Mouse (Mus musculus) kidney, embryonic 14.5 days (tissue): ENCODE data around the gene Plod1. TPM values are rescaled to one million over a fixed set of nuclear protein-coding genes. Genes with fewer than 3 reads are reported as not detected.

ENCODE experiments used
- ATAC-seq: fragments of 200-750 bp; cut with Nextera tagmentation; 2 replicates; pipeline ENCODE4 v1.8.0; 2017; ENCODE audit warnings: moderate number of reproducible peaks, mild to moderate bottlenecking, moderate TSS enrichment, moderate library complexity; ENCODE audit not compliant: low FRiP score, low TSS enrichment
- H3K27ac ChIP-seq: fragments of 300-500 bp; sonication (generic); 2 replicates; pipeline ENCODE4 v1.5.1; 2014; ENCODE audit warnings: low read depth, mild to moderate bottlenecking, low read length, moderate library complexity, mixed read lengths
- H3K27me3 ChIP-seq: fragments of 300-500 bp; sonication (generic); 2 replicates; pipeline ENCODE4 v1.6.1; 2014; ENCODE audit warnings: mild to moderate bottlenecking, low read length; ENCODE audit not compliant: control insufficient read depth, insufficient read depth
- H3K36me3 ChIP-seq: fragments of 300-500 bp; sonication (generic); 2 replicates; pipeline ENCODE4 v1.6.1; 2014; ENCODE audit warnings: low read length, mixed read lengths; ENCODE audit not compliant: control insufficient read depth, insufficient read depth
- H3K4me1 ChIP-seq: fragments of 300-500 bp; sonication (generic); 2 replicates; pipeline ENCODE4 v1.6.1; 2014; ENCODE audit warnings: low read length, mixed read lengths; ENCODE audit not compliant: control insufficient read depth, insufficient read depth
- H3K4me2 ChIP-seq: fragments of 300-500 bp; sonication (generic); replicated peaks from 2 replicates; pipeline ENCODE4 v1.6.1; 2014; ENCODE audit warnings: low read depth, mild to moderate bottlenecking, low read length
- H3K4me3 ChIP-seq: fragments of 300-500 bp; sonication (generic); 2 replicates; pipeline ENCODE4 v1.5.1; 2014; ENCODE audit warnings: mild to moderate bottlenecking, low read length
- H3K9ac ChIP-seq: fragments of 300-500 bp; sonication (generic); 2 replicates; pipeline ENCODE4 v1.6.1; 2014; ENCODE audit warnings: low read depth, mild to moderate bottlenecking, low read length, moderate library complexity
- H3K9me3 ChIP-seq: fragments of 300-500 bp; sonication (generic); 2 replicates; pipeline ENCODE4 v1.6.1; 2016; ENCODE audit warnings: low read length; ENCODE audit not compliant: control insufficient read depth
- WGBS: fragments of 180-500 bp; shearing (Covaris S2); extraction: QIAGEN DNeasy Blood & Tissue Kit; methylation state at CpG from one replicate; pipeline ENCODE4 v1.1.7; 2014; 5-methylcytosine and 5-hydroxymethylcytosine counted together
- polyA plus RNA-seq: library from polyadenylated mRNA; unstranded; fragments of >200 nt; fragmentation: Nextera tagmentation; extraction: Ambion mirVana; gene quantifications from 2 replicates; pipeline ENCODE4 v1.2.1, GENCODE M21; 2014

The Plod1 gene
- polyA plus RNA-seq, 1 experiment from 2014 or later, result 40.7 TPM

GRCm38 (mm10) chr4:147904313-147905089 is 32.1 kb downstream of the Plod1 start, which contains the start of gene Mfn2:
TSS of gene Mfn2 (minus strand) at chr4:147904704.
- peak; percentile 97 for ATAC-seq
- H3K9ac ChIP-seq, result peak within 1 kb of the TSS; percentile 90
- under 1% methylated on average over 55 of the region's 59 CpGs for WGBS
- peak within 1 kb of the TSS; percentile 89 for H3K27ac ChIP-seq
- H3K4me1 ChIP-seq, result no peaks in the 10 kb centered on the region
- peak within 1 kb of the TSS; percentile 56 for H3K4me2 ChIP-seq
- peaks cover 25% of the 10 kb centered on the region for H3K36me3 ChIP-seq
- H3K27me3 ChIP-seq, result no peaks in the 10 kb centered on the region
- H3K4me3 ChIP-seq, result peak within 1 kb of the TSS; percentile 90
- no peaks in the 10 kb centered on the region for H3K9me3 ChIP-seq

DNA sequence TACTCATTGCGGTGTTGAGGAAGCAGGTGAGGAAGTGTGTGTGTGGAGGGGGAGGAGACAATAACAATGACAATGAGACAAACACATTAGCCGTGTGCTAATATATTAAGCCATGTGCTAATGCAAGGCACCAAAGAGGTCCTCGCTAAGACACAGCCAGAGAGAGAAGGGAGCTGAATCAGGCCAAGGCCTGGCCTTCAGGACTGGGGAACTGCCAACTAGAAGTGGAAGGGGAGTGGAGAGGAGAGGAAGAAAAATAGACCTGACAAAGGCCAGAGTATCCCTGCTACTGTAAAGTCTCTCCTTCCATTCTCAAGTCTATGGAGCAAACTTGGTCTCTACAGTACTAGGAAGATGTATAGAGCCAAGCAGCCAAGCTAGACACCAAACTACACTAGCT is 33.0 kb downstream of the Plod1 start:
- H3K27me3 ChIP-seq, result no peaks in the 10 kb centered on the region
- no peak overlapping the region for H3K27ac ChIP-seq
- H3K4me2 ChIP-seq, result peak overlapping the region; percentile 56
- peak overlapping the region; percentile 90 for H3K4me3 ChIP-seq
- 76% methylated on average over 3 of the region's 3 CpGs for WGBS
- H3K9me3 ChIP-seq, result no peaks in the 10 kb centered on the region
- peak overlapping the region; percentile 90; the same call in 1 of the 2 replicates for H3K9ac ChIP-seq
- no peaks in the 10 kb centered on the region for H3K4me1 ChIP-seq
- no peak for ATAC-seq
- peaks cover 33% of the 10 kb centered on the region for H3K36me3 ChIP-seq

- Histone ChIP-seq H3K27ac (no peak overlapping the region), H3K4me2 (no peak overlapping the region), H3K9me3 (no peaks in the 10 kb centered on the region), H3K4me3 (no peak overlapping the region), H3K36me3 (peaks cover 39% of the 10 kb centered on the region), H3K4me1 (no peaks in the 10 kb centered on the region), H3K9ac (no peak overlapping the region), H3K27me3 (no peaks in the 10 kb centered on the region)
- WGBS, result 91% methylated on average over 12 of the region's 12 CpGs
- no peak for ATAC-seq
Observed at GRCm38 (mm10) chr4:147902906-147903500, 33.6 kb downstream of the Plod1 start.

DNA sequence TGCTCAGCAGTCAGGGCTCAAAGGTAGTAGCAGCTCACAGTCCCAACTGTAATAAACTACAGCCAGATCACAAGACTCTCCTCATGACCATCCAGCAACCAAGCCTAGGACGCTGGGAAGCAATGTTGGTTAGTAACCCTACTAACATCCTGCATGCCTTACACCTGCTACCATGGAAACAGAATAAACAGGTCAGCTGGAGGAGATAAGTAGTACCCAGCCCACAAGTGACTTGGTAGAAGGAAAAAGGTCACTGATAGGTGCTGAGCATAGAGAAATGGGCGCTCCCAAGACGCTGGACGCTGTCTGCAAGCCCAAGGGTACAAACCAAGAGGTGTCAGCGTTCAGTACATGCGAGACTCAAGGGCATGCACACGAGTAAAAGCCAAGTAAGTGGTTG is 36.1 kb downstream of the Plod1 start:
- peaks cover 64% of the 10 kb centered on the region for H3K36me3 ChIP-seq
- 86% methylated on average over 7 of the region's 7 CpGs for WGBS

GRCm38 (mm10) chr4:147897348-147897747 is 39.2 kb downstream of the Plod1 start:
- Histone ChIP-seq H3K4me3 (no peak overlapping the region), H3K9ac (no peak overlapping the region), H3K4me1 (no peaks in the 10 kb centered on the region), H3K27ac (no peak overlapping the region), H3K9me3 (no peaks in the 10 kb centered on the region), H3K27me3 (no peaks in the 10 kb centered on the region), H3K4me2 (no peak overlapping the region), H3K36me3 (peaks cover 73% of the 10 kb centered on the region)
- 84% methylated on average over 3 of the region's 3 CpGs for WGBS
- ATAC-seq, result no peak

More for the DNA sequence above, 36.1 kb downstream of the Plod1 start:
- no peaks in the 10 kb centered on the region for H3K27me3 ChIP-seq
- no peak overlapping the region for H3K4me3 ChIP-seq
- H3K9me3 ChIP-seq, result no peaks in the 10 kb centered on the region
- no peak overlapping the region for H3K4me2 ChIP-seq
- ATAC-seq, result no peak
- no peak overlapping the region for H3K9ac ChIP-seq
- no peak overlapping the region for H3K27ac ChIP-seq
- no peaks in the 10 kb centered on the region for H3K4me1 ChIP-seq

DNA sequence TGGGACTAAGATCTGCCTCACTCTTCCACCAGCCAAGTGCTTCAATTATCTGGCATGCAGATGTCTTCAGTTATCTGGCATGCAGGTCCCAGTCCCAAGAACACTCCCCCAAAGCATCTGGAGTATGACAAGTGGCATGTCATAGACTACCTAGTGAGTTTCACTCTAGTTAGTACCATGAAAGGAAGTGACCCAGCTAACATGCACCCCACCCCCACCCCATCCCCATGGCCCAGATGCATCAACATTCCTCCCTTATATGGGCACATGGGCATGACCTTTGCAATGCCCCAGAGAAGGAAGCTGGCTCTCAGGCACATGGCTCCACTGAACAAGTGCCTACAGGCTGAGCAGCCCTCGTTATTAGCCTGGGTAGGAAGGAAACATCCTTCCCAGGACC is 40.2 kb downstream of the Plod1 start:
- Histone ChIP-seq H3K27me3 (no peaks in the 10 kb centered on the region), H3K4me2 (no peak overlapping the region), H3K36me3 (peaks cover 75% of the 10 kb centered on the region), H3K27ac (no peak overlapping the region), H3K4me1 (no peaks in the 10 kb centered on the region), H3K9ac (no peak overlapping the region), H3K4me3 (no peak overlapping the region), H3K9me3 (no peaks in the 10 kb centered on the region)
- no peak for ATAC-seq
- WGBS, result 63% methylated on average over 1 of the region's 1 CpGs

- Histone ChIP-seq H3K36me3 (peaks cover 77% of the 10 kb centered on the region), H3K9me3 (no peaks in the 10 kb centered on the region), H3K4me1 (no peaks in the 10 kb centered on the region), H3K27me3 (no peaks in the 10 kb centered on the region), H3K4me3 (no peak overlapping the region), H3K9ac (no peak overlapping the region), H3K27ac (no peak overlapping the region), H3K4me2 (no peak overlapping the region)
- ATAC-seq, result no peak
- WGBS, result 88% methylated on average over 4 of the region's 4 CpGs
Observed at GRCm38 (mm10) chr4:147895815-147896330, 40.7 kb downstream of the Plod1 start.

- WGBS, result 81% methylated on average over 6 of the region's 6 CpGs
- H3K36me3 ChIP-seq, result peaks cover 72% of the 10 kb centered on the region
- no peaks in the 10 kb centered on the region for H3K9me3 ChIP-seq
- H3K27ac ChIP-seq, result no peak overlapping the region
- no peak overlapping the region for H3K4me3 ChIP-seq
- no peak overlapping the region for H3K9ac ChIP-seq
- H3K27me3 ChIP-seq, result no peaks in the 10 kb centered on the region
- H3K4me1 ChIP-seq, result no peaks in the 10 kb centered on the region
- H3K4me2 ChIP-seq, result no peak overlapping the region
- ATAC-seq, result no peak
Observed at GRCm38 (mm10) chr4:147890341-147890740, 46.2 kb downstream of the Plod1 start.

DNA sequence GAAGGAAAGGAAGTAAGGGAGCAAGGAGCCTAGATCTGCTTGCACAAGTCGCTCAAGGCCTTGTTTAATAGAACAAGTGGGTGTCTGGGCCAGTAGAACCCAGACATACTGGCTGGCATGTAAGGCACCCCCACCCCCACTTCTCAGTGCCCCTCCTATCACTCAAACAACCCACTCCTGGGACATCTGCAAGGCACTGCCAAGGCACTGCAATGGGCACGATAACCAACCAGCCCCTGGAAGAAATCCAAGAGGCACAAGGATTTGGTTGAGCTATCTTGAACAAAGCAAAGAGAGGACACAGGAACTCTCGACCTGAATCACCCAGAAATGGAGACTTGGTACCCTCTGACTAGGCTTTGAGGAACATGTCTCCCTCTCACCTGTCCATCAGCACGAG is 48.3 kb downstream of the Plod1 start:
- WGBS, result 92% methylated on average over 4 of the region's 4 CpGs
- Histone ChIP-seq H3K4me2 (no peak overlapping the region), H3K9me3 (no peaks in the 10 kb centered on the region), H3K27me3 (no peaks in the 10 kb centered on the region), H3K4me1 (no peaks in the 10 kb centered on the region), H3K9ac (no peak overlapping the region), H3K4me3 (no peak overlapping the region), H3K27ac (no peak overlapping the region), H3K36me3 (peaks cover 82% of the 10 kb centered on the region)
- ATAC-seq, result no peak
